Mouse (Mus musculus) neural tube, embryonic 12.5 days (tissue): Measurements from ENCODE around the gene Dock11. TPM values are rescaled to one million over a fixed set of nuclear protein-coding genes. Genes with fewer than 3 reads are reported as not detected.

Experiments
- polyA plus RNA-seq: library from polyadenylated mRNA; unstranded; fragments of >200 nt; fragmentation: Nextera tagmentation; extraction: Ambion mirVana; gene quantifications from 2 replicates; pipeline ENCODE4 v1.2.1, GENCODE M21; 2016

Gene Dock11
- polyA plus RNA-seq, 1 experiment from 2014 or later, result 21.8 TPM

Other genes with a start within 250 kb of the Dock11 start
- gene Il13ra1, start 223.3 kb downstream of the Dock11 start, polyA plus RNA-seq, result 3.5 and 4.0 TPM in 2 replicates